Mouse (Mus musculus): Measurements from ENCODE around the gene Ccl17. TPM values are rescaled to one million over a fixed set of nuclear protein-coding genes. Genes with fewer than 3 reads are reported as not detected.
A peak's percentile ranks its signal among the peaks of the same experiment; 100 is the strongest.
"Not testable (repeated sequence)": the region's sequence is repeated elsewhere in the genome, so short reads cannot be mapped to it uniquely, and the experiment has no call there.

Ccl17 gene
- total RNA-seq, 2 experiments from 2014 or later: not detected

DNA sequence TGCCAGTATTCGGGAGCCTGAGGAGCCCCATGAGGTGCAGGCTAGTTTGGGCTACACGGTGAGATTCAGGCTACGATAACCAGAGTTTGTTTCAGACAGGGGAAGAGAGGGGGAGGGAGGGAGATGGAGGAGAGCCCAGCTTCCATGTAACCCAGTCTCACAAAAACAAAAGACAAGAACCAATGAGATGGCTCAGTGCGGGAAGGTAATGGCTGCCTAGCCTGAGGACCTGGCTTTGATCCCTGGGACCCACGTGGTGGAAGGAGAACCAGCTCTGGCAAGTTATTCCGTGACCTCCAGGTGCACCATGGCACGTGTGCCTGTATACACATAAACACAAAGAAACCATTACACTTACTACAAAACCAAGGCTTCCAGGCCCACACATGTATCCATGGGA is 10.3 kb downstream of the Ccl17 start:
- intact Hi-C loops (cut with DNase I): no loop called here
- no peak for DNase-seq

GRCm38 (mm10) chr8:94821381-94821780 is 11.1 kb downstream of the Ccl17 start:
- DNase-seq: no peak
- intact Hi-C loops (cut with DNase I): no loop called here

GRCm38 (mm10) chr8:94822637-94823560 is 12.6 kb downstream of the Ccl17 start:
- peak; percentile 72 to 83 for DNase-seq
- intact Hi-C loops (cut with DNase I): loop anchor here (1.0 kb wide), 1 partner anchor 85 kb away; no protein-coding TSS in a partner anchor

DNA sequence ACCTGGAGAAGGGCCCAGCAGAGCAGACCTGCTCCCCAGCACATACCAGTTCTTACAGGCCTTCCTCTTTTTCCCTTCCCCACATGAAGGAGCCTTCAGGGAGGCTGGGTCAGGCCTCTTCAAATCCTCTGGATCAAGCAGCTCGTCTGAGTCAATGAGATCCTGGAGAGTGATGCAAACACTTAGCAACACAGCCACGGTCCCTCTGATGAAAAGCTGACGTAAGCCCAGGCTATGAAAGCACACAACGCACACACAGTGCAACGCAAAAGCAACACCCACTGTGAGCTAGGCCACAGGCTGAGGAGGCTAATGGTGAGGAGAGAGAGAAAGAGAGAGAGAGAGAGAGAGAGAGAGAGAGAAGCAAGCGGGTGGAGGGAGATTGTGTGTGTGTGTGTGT is 14.9 kb downstream of the Ccl17 start:
- intact Hi-C loops (cut with DNase I): no loop called here
- DNase-seq: no peak

DNA sequence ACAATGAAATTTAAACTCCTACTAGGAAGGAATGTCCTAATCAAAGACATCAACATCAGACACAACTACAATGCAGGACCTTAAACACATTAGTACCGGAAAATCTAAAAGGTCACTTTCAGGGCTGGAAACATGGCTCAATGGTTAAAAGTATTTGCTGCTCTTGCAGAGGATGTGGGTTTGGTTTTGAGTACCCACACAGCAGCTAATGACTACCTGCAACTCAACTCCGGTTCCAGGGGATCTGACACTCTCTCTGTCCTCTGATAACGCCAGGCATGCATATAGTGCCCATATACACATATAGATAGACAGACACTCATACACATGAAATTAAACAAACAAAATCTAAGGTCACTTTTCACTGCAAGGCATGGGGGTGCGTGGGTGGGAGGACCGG is 16.0 kb downstream of the Ccl17 start:
- DNase-seq: no peak
- intact Hi-C loops (cut with DNase I): no loop called here

- DNase-seq: no peak
- intact Hi-C loops (cut with DNase I): no loop called here
Measured at GRCm38 (mm10) chr8:94828284-94828683, 18.0 kb downstream of the Ccl17 start.

DNA sequence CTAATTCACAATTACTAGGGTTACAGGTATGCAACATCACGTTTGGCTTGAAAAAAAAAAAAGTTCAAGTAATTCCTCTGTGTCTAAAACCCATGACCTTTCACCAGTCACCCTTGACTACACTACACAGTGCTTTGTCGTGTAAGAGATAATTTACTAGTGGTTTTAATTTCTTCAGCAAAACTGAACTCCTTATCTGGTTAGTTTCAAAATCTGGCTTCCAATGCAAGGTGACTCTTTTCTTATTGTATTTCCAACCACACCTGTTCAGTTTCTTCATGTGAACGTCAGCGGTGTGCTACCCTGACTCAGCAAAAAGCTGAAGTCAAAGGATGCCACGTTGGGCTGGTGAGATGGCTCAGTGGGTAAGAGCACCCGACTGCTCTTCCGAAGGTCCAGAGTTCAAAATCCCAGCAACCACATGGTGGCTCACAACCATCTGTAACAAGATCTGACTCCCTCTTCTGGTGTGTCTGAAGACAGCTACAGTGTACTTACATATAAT is 23.7 kb downstream of the Ccl17 start:
- DNase-seq; intact Hi-C loops (cut with DNase I): not testable (repeated sequence)

- intact Hi-C loops (cut with DNase I): loop anchor here (5.0 kb wide), 1 partner anchor 448 kb away; the partner anchor contains the start of gene Herpud1
- DNase-seq: not testable (repeated sequence)
Measured at GRCm38 (mm10) chr8:94835751-94836150, 25.5 kb downstream of the Ccl17 start.

GRCm38 (mm10) chr8:94836456-94837240 is 26.4 kb downstream of the Ccl17 start:
- DNase-seq: no peak
- intact Hi-C loops (cut with DNase I): loop anchor here (5.0 kb wide), 1 partner anchor 449 kb away; the partner anchor contains the start of gene Herpud1

GRCm38 (mm10) chr8:94837662-94838574 is 27.7 kb downstream of the Ccl17 start, which contains the start of the genes Coq9 and Ciapin1:
TSS of gene Coq9 (plus strand) at chr8:94838321.
TSS of gene Ciapin1 (minus strand) at chr8:94838358.
- intact Hi-C loops (cut with DNase I): loop anchor here (5.0 kb wide), 1 partner anchor 451 kb away; the partner anchor contains the start of gene Herpud1
- peak; percentile 96 to 97 for DNase-seq

DNA sequence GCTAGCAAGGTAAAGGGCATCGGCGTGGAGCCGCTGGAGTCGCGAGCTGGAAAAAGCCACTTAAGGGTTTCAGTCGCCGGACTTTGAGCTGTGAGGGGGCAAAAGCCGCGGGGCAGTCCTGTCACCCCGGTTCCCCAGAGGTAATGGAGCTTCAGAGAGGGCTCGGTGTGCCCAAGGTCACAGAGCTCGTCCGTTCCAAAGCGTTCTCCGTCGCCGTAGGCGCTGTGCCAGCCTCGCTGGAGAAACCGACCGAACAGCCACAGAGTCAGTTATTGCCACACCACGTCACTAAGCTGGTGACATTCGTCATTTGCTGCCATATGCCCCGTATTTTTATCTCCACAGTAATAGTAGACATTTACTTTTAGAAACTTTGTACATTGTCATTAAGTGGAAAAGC is 28.3 kb downstream of the Ccl17 start:
- intact Hi-C loops (cut with DNase I): loop anchor here (5.0 kb wide), 1 partner anchor 451 kb away; the partner anchor contains the start of gene Herpud1
- DNase-seq: peak; percentile 89 to 90

DNA sequence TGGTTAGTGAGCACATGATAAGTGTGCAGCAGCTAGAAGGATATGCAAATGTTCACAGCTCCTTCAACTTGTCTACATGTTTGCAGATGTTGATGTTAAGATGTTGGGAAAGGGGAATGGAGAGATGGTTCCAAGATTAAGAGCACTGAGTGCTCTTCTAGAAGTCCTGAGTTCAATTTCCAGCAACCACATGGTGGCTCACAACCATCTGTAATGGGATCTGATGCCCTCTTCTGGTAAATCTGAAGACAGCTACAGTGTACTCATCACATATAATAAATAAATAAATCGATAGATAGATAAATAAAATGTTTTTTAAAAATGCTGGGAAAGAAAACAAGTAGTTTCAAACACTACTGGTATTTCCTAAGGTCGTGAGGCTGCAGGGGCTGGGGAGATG is 30.9 kb downstream of the Ccl17 start:
- intact Hi-C loops (cut with DNase I): no loop called here
- DNase-seq: no peak

GRCm38 (mm10) chr8:94850049-94850448 is 39.8 kb downstream of the Ccl17 start:
- DNase-seq: no peak

GRCm38 (mm10) chr8:94854761-94855160 is 44.5 kb downstream of the Ccl17 start:
- intact Hi-C loops (cut with DNase I); DNase-seq: not testable (repeated sequence)

More at GRCm38 (mm10) chr8:94850049-94850448, 39.8 kb downstream of the Ccl17 start:
- intact Hi-C loops (cut with DNase I): no loop called here

GRCm38 (mm10) chr8:94857011-94857345 is 46.7 kb downstream of the Ccl17 start:
- intact Hi-C loops (cut with DNase I): no loop called here
- no peak for DNase-seq

DNA sequence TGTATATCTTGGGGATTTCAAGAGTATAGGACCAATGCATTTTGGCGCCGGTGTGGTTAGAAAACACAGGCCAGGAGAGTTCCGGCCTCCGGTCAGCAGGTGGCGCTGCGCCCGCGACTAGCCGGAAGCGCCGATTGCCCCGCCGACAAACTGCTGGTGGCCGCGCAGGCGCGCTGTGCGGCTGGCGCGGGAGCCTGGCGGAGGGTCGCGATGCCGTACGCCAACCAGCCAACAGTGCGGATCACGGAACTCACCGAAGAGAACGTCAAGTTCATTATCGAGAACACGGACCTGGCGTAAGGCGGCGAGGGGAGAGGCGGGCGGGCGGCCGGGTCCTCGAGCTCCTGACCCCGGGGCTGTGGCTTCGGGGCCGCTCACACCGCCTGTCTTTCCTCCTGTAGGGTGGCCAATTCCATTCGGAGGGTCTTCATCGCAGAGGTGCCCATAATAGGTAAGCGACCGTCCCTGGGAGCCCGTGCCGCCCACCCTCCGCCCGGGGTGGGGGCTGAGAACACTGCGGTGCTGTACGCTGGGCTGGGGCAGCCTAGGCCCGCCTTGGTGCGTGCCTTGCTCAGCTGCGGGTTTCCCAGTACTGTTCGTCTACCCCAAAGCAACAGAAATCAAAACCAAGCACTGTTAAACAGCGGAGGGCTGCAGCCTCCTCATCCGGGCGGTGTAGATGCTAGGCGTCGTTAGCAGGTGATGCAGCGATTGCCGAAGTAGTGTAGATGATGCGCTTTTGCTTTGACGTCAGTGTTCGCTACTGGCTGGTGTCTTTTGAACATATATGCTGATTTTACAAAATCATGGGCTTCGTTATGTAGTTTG is 47.3 kb downstream of the Ccl17 start, which contains the start of gene Polr2c:
Gene Polr2c, plus strand, starts transcription at position 105 of the 828 bp plus-strand sequence.
- intact Hi-C loops (cut with DNase I): no loop called here
- peak; percentile 92 to 96 for DNase-seq

DNA sequence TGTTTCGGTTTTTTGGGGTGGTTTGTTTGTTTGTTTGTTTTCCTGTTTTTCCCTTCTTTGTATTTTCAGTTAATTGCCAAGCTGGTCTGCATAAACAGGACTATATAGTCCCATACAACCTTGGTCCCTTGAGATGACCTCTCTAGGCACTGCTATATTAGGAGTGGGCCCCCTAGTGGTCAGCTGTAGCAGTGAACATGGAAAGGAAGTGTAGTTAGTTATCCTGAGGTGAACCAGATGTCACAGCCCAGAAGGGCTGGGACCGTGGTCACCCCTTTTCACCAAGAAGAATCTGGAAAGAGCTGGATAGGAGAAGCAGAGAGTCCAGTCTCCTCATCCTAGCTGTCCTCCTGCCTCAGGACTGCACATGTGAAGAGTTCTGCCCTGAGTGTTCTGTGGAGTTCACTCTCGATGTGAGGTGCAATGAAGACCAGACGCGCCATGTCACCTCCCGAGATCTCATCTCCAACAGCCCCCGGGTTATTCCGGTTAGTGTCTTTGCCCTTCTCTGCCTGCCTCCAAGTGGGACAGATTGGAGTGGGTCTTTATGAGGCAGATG is 51.2 kb downstream of the Ccl17 start:
- peak; percentile 71 to 83 for DNase-seq
- intact Hi-C loops (cut with DNase I): no loop called here

Measured in heart, postnatal 10 days (tissue).